Mouse (Mus musculus) forebrain, embryonic 16.5 days (tissue): ENCODE measurements around the gene Gm32742. TPM values are rescaled to one million over a fixed set of nuclear protein-coding genes. Genes with fewer than 3 reads are reported as not detected.

Experiments
- ATAC-seq: fragments of 200-750 bp; cut with Nextera tagmentation; 2 replicates; pipeline ENCODE4 v1.8.0; 2017; ENCODE audit warnings: mild to moderate bottlenecking, moderate library complexity
- H3K27ac ChIP-seq: fragments of 300-500 bp; sonication (generic); 2 replicates; pipeline ENCODE4 v1.5.1; 2014; ENCODE audit warnings: low read length, control low read depth
- H3K27me3 ChIP-seq: fragments of 300-500 bp; sonication (generic); replicated peaks from 2 replicates; pipeline ENCODE4 v1.6.1; 2014; ENCODE audit warnings: low read length; ENCODE audit not compliant: control insufficient read depth, insufficient read depth
- H3K36me3 ChIP-seq: fragments of 300-500 bp; sonication (generic); 2 replicates; pipeline ENCODE4 v1.6.1; 2014; ENCODE audit not compliant: control insufficient read depth, insufficient read depth
- H3K4me1 ChIP-seq: fragments of 300-500 bp; sonication (generic); replicated peaks from 2 replicates; pipeline ENCODE4 v1.6.1; 2014; ENCODE audit warnings: low read length; ENCODE audit not compliant: control insufficient read depth, insufficient read depth
- H3K4me2 ChIP-seq: fragments of 300-500 bp; sonication (generic); 2 replicates; pipeline ENCODE4 v1.6.1; 2014; ENCODE audit warnings: mild to moderate bottlenecking, low read length, control low read depth
- H3K4me3 ChIP-seq: fragments of 300-500 bp; sonication (generic); replicated peaks from 2 replicates; pipeline ENCODE4 v1.5.1; 2014; ENCODE audit warnings: mild to moderate bottlenecking, low read length, control low read depth
- H3K9ac ChIP-seq: fragments of 300-500 bp; sonication (generic); replicated peaks from 2 replicates; pipeline ENCODE4 v1.6.1; 2014; ENCODE audit warnings: low read depth, low read length, control low read depth
- H3K9me3 ChIP-seq: fragments of 300-500 bp; sonication (generic); 2 replicates; pipeline ENCODE4 v1.6.1; 2016; ENCODE audit warnings: low read length; ENCODE audit not compliant: control insufficient read depth
- WGBS: fragments of 180-500 bp; shearing (Covaris S2); extraction: QIAGEN DNeasy Blood & Tissue Kit; methylation state at CpG from one replicate; pipeline ENCODE4 v1.1.7; 2014; 5-methylcytosine and 5-hydroxymethylcytosine counted together
- polyA plus RNA-seq: library from polyadenylated mRNA; unstranded; fragments of >200 nt; fragmentation: Nextera tagmentation; extraction: Ambion mirVana; gene quantifications from 2 replicates; pipeline ENCODE4 v1.2.1, GENCODE M21; 2015

Gm32742 gene
- polyA plus RNA-seq, 1 experiment from 2014 or later: 0.03 TPM

- H3K4me3 ChIP-seq: no peak overlapping the region
- H3K27ac ChIP-seq: no peak overlapping the region
- no peak overlapping the region for H3K9ac ChIP-seq
- 87% methylated on average over 15 of the region's 15 CpGs for WGBS
- H3K9me3 ChIP-seq: no peaks in the 10 kb centered on the region
- no peaks in the 10 kb centered on the region for H3K27me3 ChIP-seq
- no peak for ATAC-seq
- no peak overlapping the region for H3K4me2 ChIP-seq
- no peaks in the 10 kb centered on the region for H3K36me3 ChIP-seq
- H3K4me1 ChIP-seq: peaks cover 6% of the 10 kb centered on the region; the same call in 1 of the 2 replicates
Observed at GRCm38 (mm10) chr9:51182716-51183710, 17.7 kb upstream of the Gm32742 start.

GRCm38 (mm10) chr9:51180621-51181020, 15.3 kb upstream of the Gm32742 start:
- no peaks in the 10 kb centered on the region for H3K27me3 ChIP-seq
- 0 out of 2 replicates have a peak, but pooled peaks cover 3% of the 10 kb centered on the region for H3K4me1 ChIP-seq
- no peak overlapping the region for H3K4me2 ChIP-seq
- H3K9ac ChIP-seq: no peak overlapping the region
- H3K4me3 ChIP-seq: no peak overlapping the region
- no peak overlapping the region for H3K27ac ChIP-seq
- peak; percentile 65; the same call in 1 of the 2 replicates for ATAC-seq
- WGBS: 31% methylated on average over 5 of the region's 5 CpGs
- no peaks in the 10 kb centered on the region for H3K9me3 ChIP-seq
- H3K36me3 ChIP-seq: no peaks in the 10 kb centered on the region

- H3K4me1 ChIP-seq: 0 out of 2 replicates have a peak, but pooled peaks cover 3% of the 10 kb centered on the region
- no peak for ATAC-seq
- 87% methylated on average over 1 of the region's 1 CpGs for WGBS
- no peak overlapping the region for H3K4me3 ChIP-seq
- H3K27ac ChIP-seq: no peak overlapping the region
- H3K27me3 ChIP-seq: no peaks in the 10 kb centered on the region
- no peak overlapping the region for H3K4me2 ChIP-seq
- no peaks in the 10 kb centered on the region for H3K36me3 ChIP-seq
- H3K9me3 ChIP-seq: no peaks in the 10 kb centered on the region
- no peak overlapping the region for H3K9ac ChIP-seq
Observed at GRCm38 (mm10) chr9:51178297-51178696, 13.0 kb upstream of the Gm32742 start.

GRCm38 (mm10) chr9:51175722-51176121, 10.4 kb upstream of the Gm32742 start:
- Histone ChIP-seq H3K4me2 (no peak overlapping the region), H3K36me3 (no peaks in the 10 kb centered on the region), H3K27ac (no peak overlapping the region), H3K4me1 (0 out of 2 replicates have a peak, but pooled peaks cover 2% of the 10 kb centered on the region), H3K27me3 (no peaks in the 10 kb centered on the region), H3K9ac (no peak overlapping the region), H3K4me3 (no peak overlapping the region), H3K9me3 (no peaks in the 10 kb centered on the region)
- ATAC-seq: no peak
- WGBS: 97% methylated on average over 1 of the region's 1 CpGs

GRCm38 (mm10) chr9:51174890-51175464, 9.7 kb upstream of the Gm32742 start:
- no peak overlapping the region for H3K4me2 ChIP-seq
- H3K27ac ChIP-seq: no peak overlapping the region
- no peaks in the 10 kb centered on the region for H3K4me1 ChIP-seq
- no peak overlapping the region for H3K9ac ChIP-seq
- H3K9me3 ChIP-seq: no peaks in the 10 kb centered on the region
- H3K4me3 ChIP-seq: no peak overlapping the region
- ATAC-seq: no peak
- no peaks in the 10 kb centered on the region for H3K36me3 ChIP-seq
- H3K27me3 ChIP-seq: no peaks in the 10 kb centered on the region
- 44% methylated on average over 8 of the region's 8 CpGs for WGBS

- WGBS: 85% methylated on average over 6 of the region's 6 CpGs
Observed at GRCm38 (mm10) chr9:51170298-51170697, 5.0 kb upstream of the Gm32742 start.

GRCm38 (mm10) chr9:51169133-51169532, 3.8 kb upstream of the Gm32742 start:
- H3K4me2 ChIP-seq: no peak overlapping the region
- H3K4me3 ChIP-seq: no peak overlapping the region
- H3K27ac ChIP-seq: no peak overlapping the region
- WGBS: 86% methylated on average over 7 of the region's 7 CpGs
- H3K9ac ChIP-seq: no peak overlapping the region
- H3K4me1 ChIP-seq: no peaks in the 10 kb centered on the region
- no peaks in the 10 kb centered on the region for H3K36me3 ChIP-seq
- H3K9me3 ChIP-seq: no peaks in the 10 kb centered on the region
- no peaks in the 10 kb centered on the region for H3K27me3 ChIP-seq
- no peak for ATAC-seq

More at GRCm38 (mm10) chr9:51170298-51170697, 5.0 kb upstream of the Gm32742 start:
- no peaks in the 10 kb centered on the region for H3K36me3 ChIP-seq
- no peaks in the 10 kb centered on the region for H3K27me3 ChIP-seq
- no peaks in the 10 kb centered on the region for H3K4me1 ChIP-seq
- no peak overlapping the region for H3K9ac ChIP-seq
- no peak overlapping the region for H3K4me2 ChIP-seq
- H3K9me3 ChIP-seq: no peaks in the 10 kb centered on the region
- H3K4me3 ChIP-seq: no peak overlapping the region
- H3K27ac ChIP-seq: no peak overlapping the region
- ATAC-seq: no peak

- H3K4me3 ChIP-seq: no peak overlapping the region
- H3K4me2 ChIP-seq: no peak overlapping the region
- no peak overlapping the region for H3K9ac ChIP-seq
- WGBS: 61% methylated on average over 5 of the region's 5 CpGs
- no peaks in the 10 kb centered on the region for H3K4me1 ChIP-seq
- H3K27me3 ChIP-seq: no peaks in the 10 kb centered on the region
- no peak for ATAC-seq
- no peaks in the 10 kb centered on the region for H3K36me3 ChIP-seq
- H3K9me3 ChIP-seq: no peaks in the 10 kb centered on the region
- no peak overlapping the region for H3K27ac ChIP-seq
Observed at GRCm38 (mm10) chr9:51168698-51169097, 3.4 kb upstream of the Gm32742 start.

- Histone ChIP-seq H3K27ac (no peak overlapping the region), H3K27me3 (no peaks in the 10 kb centered on the region), H3K36me3 (no peaks in the 10 kb centered on the region), H3K4me1 (no peaks in the 10 kb centered on the region), H3K9ac (no peak overlapping the region), H3K4me3 (no peak overlapping the region), H3K4me2 (no peak overlapping the region), H3K9me3 (no peaks in the 10 kb centered on the region)
- no peak for ATAC-seq
- 38% methylated on average over 11 of the region's 11 CpGs for WGBS
Observed at GRCm38 (mm10) chr9:51167954-51168353, 2.6 kb upstream of the Gm32742 start.
